Mouse (Mus musculus) ES-Bruce4 (cell line): Measurements from ENCODE around the gene Cdc42ep1.

Source experiments
- CTCF ChIP-seq: IDR thresholded peaks from one replicate; pipeline ENCODE4 v1.8.1; 2011; ENCODE audit warnings: low read depth, low read length
- EP300 ChIP-seq: IDR thresholded peaks from 2 replicates; pipeline ENCODE4 v1.6.1; 2011; ENCODE audit warnings: low read depth, low read length; ENCODE audit not compliant: insufficient read depth
- POLR2A ChIP-seq: IDR thresholded peaks from one replicate; pipeline ENCODE4 v1.8.1; 2011; ENCODE audit warnings: low read length; ENCODE audit not compliant: insufficient read depth

- TF ChIP-seq CTCF (no peak), POLR2A (no peak), EP300 (no peak)
Observed at GRCm38 (mm10) chr15:78855303-78855965, 13.0 kb downstream of the Cdc42ep1 start, which contains the start of gene Lgals2.
